Mouse (Mus musculus): ENCODE data around the gene Nrp2. TPM values are rescaled to one million over a fixed set of nuclear protein-coding genes. Genes with fewer than 3 reads are reported as not detected.

The Nrp2 gene
- total RNA-seq, 1 experiment from 2014 or later, result 1.6 TPM

- no peak for ATAC-seq (ENCODE audit: extremely low read depth, insufficient number of reproducible peaks, low FRiP score, poor library complexity, severe bottlenecking)
Measured at GRCm38 (mm10) chr1:62702743-62703142, 342 bp upstream of the Nrp2 start.

- no peak for ATAC-seq (ENCODE audit: extremely low read depth, insufficient number of reproducible peaks, low FRiP score, poor library complexity, severe bottlenecking)
Measured at GRCm38 (mm10) chr1:62704117-62704888, 1.2 kb downstream of the Nrp2 start.

GRCm38 (mm10) chr1:62704889-62705516, 1.9 kb downstream of the Nrp2 start:
- ATAC-seq (ENCODE audit: extremely low read depth, insufficient number of reproducible peaks, low FRiP score, poor library complexity, severe bottlenecking), result no peak

- ATAC-seq (ENCODE audit: extremely low read depth, insufficient number of reproducible peaks, low FRiP score, poor library complexity, severe bottlenecking), result no peak
Measured at GRCm38 (mm10) chr1:62705517-62705981, 2.5 kb downstream of the Nrp2 start.

- ATAC-seq (ENCODE audit: extremely low read depth, insufficient number of reproducible peaks, low FRiP score, poor library complexity, severe bottlenecking), result no peak
Measured at GRCm38 (mm10) chr1:62706085-62707021, 3.3 kb downstream of the Nrp2 start.

GRCm38 (mm10) chr1:62707101-62707912, 4.2 kb downstream of the Nrp2 start:
- no peak for ATAC-seq (ENCODE audit: extremely low read depth, insufficient number of reproducible peaks, low FRiP score, poor library complexity, severe bottlenecking)

GRCm38 (mm10) chr1:62707913-62708860, 5.1 kb downstream of the Nrp2 start:
- no peak for ATAC-seq (ENCODE audit: extremely low read depth, insufficient number of reproducible peaks, low FRiP score, poor library complexity, severe bottlenecking)

GRCm38 (mm10) chr1:62709770-62710335, 6.8 kb downstream of the Nrp2 start:
- ATAC-seq (ENCODE audit: extremely low read depth, insufficient number of reproducible peaks, low FRiP score, poor library complexity, severe bottlenecking), result no peak

GRCm38 (mm10) chr1:62713021-62713676, 10.1 kb downstream of the Nrp2 start:
- ATAC-seq (ENCODE audit: extremely low read depth, insufficient number of reproducible peaks, low FRiP score, poor library complexity, severe bottlenecking), result no peak

- no peak for ATAC-seq (ENCODE audit: extremely low read depth, insufficient number of reproducible peaks, low FRiP score, poor library complexity, severe bottlenecking)
Measured at GRCm38 (mm10) chr1:62715004-62715403, 11.9 kb downstream of the Nrp2 start.

- ATAC-seq (ENCODE audit: extremely low read depth, insufficient number of reproducible peaks, low FRiP score, poor library complexity, severe bottlenecking), result no peak
Measured at GRCm38 (mm10) chr1:62715692-62716091, 12.6 kb downstream of the Nrp2 start.

GRCm38 (mm10) chr1:62716836-62717478, 13.9 kb downstream of the Nrp2 start:
- ATAC-seq (ENCODE audit: extremely low read depth, insufficient number of reproducible peaks, low FRiP score, poor library complexity, severe bottlenecking), result no peak

- no peak for ATAC-seq (ENCODE audit: extremely low read depth, insufficient number of reproducible peaks, low FRiP score, poor library complexity, severe bottlenecking)
Measured at GRCm38 (mm10) chr1:62717552-62718236, 14.6 kb downstream of the Nrp2 start.

GRCm38 (mm10) chr1:62718237-62718571, 15.1 kb downstream of the Nrp2 start:
- no peak for ATAC-seq (ENCODE audit: extremely low read depth, insufficient number of reproducible peaks, low FRiP score, poor library complexity, severe bottlenecking)

GRCm38 (mm10) chr1:62718750-62719149, 15.7 kb downstream of the Nrp2 start:
- ATAC-seq (ENCODE audit: extremely low read depth, insufficient number of reproducible peaks, low FRiP score, poor library complexity, severe bottlenecking), result no peak

GRCm38 (mm10) chr1:62719770-62720169, 16.7 kb downstream of the Nrp2 start:
- no peak for ATAC-seq (ENCODE audit: extremely low read depth, insufficient number of reproducible peaks, low FRiP score, poor library complexity, severe bottlenecking)

Measured in neutrophil, adult 5-6 weeks (primary cell).